Mouse (Mus musculus): ENCODE measurements around the gene Cdcp1.

DNA sequence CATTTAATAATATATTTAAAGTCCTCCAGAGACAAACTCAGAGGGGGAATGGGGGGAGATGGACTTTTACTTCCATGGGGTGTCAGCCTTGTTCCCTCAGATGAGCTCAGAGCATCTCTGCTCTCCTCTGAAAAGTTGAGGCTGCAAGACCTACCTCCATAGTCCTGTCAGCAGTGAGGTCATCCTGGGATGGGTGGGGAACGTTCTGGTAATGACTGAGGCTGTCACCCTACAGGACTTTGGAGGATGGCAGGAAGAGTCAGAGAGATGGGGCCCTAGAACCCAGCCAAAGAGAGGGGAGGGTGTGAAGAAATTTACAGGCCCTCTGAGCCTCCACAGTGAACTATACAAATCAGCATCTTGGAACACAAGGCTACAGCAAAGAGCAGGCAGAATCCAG, 64.3 kb downstream of the Cdcp1 start:
- TF ChIP-seq CTCF (IDR thresholded peaks at IDR 0.05; ENCODE audit: low read depth) (no peak), EP300 (IDR thresholded peaks at IDR 0.05; ENCODE audit: low read depth) (no peak)
